Mouse (Mus musculus): ENCODE data around the gene Cog5. TPM values are rescaled to one million over a fixed set of nuclear protein-coding genes. Genes with fewer than 3 reads are reported as not detected.

The Cog5 gene
- polyA plus RNA-seq, 1 experiment from 2014 or later = 27.4 TPM

DNA sequence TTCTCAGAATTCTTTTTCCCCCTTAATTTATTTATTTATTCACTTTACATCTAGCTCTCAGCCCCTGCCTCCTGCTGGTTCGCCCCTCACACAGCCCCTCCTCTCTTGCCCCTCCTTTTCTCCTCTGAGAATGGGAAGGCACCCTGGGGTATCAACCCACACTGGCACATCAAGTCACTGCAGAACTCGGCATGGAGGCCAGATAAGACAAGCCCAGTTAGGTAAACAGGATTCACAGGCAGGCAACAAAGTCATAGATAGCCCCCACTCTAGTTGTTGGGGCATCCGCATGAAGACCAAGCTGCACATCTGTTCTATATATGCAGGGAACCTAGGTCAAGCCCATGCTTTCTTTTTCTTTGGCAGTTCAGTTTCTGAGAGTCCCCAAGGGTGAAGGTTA is 12.5 kb downstream of the Cog5 start:
- WGBS (ENCODE audit: missing documents) = 88% methylated on average over 3 of the region's 3 CpGs
- Histone ChIP-seq H3K4me3 (ENCODE audit: inconsistent target) (no peak overlapping the region), H3K79me2 (ENCODE audit: inconsistent target) (no peaks in the 10 kb centered on the region), H3K36me3 (ENCODE audit: inconsistent target) (peaks cover 18% of the 10 kb centered on the region), H3K27ac (no peak overlapping the region)

DNA sequence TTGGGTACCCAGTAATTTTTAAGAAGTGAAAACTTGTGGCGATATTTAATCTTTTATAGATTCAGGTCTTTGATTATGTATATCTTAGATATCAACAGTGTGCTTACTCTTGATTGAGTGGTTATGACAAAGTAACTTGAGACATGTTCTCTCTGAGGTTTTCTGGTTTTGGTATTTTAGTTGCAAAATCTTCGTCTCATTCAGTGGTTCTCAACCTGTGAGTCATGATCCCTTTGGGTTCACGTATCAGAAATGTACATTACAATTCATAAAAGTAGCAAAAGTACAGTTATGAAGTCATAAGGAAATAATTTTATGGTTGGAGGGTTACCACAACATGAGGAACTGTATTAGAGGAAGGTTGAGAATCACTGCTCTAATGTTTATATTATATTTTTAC is 32.0 kb downstream of the Cog5 start:
- 80% methylated on average over 3 of the region's 3 CpGs for WGBS (ENCODE audit: missing documents)

DNA sequence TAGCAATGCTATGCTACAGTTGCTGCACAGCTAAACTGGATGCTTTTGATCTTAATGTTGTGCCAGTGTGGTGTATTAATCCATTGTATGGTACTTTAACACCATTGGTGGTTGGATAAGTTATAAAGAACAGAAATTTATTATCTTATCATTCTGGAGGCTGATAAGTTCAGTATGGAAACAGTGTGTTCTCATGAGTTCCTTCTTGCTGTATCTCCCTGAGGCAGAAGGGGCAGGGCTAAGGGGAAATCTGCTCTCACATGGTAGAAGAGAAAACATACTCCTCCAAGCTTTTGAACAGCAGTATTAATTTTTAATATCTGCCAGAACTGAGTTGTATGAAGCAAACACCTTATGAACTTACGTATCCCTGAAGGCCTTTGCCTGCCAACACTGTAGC is 38.6 kb downstream of the Cog5 start:
- Histone ChIP-seq H3K36me3 (ENCODE audit: inconsistent target) (no peaks in the 10 kb centered on the region), H3K27ac (no peak overlapping the region), H3K79me2 (ENCODE audit: inconsistent target) (no peaks in the 10 kb centered on the region), H3K4me3 (ENCODE audit: inconsistent target) (no peak overlapping the region)
- WGBS (ENCODE audit: missing documents) = 100% methylated on average over 1 of the region's 1 CpGs

More for the DNA sequence above, 32.0 kb downstream of the Cog5 start:
- Histone ChIP-seq H3K4me3 (ENCODE audit: inconsistent target) (no peak overlapping the region), H3K36me3 (ENCODE audit: inconsistent target) (0 out of 2 replicates have a peak, but pooled peaks cover 4% of the 10 kb centered on the region), H3K27ac (no peak overlapping the region), H3K79me2 (ENCODE audit: inconsistent target) (no peaks in the 10 kb centered on the region)

DNA sequence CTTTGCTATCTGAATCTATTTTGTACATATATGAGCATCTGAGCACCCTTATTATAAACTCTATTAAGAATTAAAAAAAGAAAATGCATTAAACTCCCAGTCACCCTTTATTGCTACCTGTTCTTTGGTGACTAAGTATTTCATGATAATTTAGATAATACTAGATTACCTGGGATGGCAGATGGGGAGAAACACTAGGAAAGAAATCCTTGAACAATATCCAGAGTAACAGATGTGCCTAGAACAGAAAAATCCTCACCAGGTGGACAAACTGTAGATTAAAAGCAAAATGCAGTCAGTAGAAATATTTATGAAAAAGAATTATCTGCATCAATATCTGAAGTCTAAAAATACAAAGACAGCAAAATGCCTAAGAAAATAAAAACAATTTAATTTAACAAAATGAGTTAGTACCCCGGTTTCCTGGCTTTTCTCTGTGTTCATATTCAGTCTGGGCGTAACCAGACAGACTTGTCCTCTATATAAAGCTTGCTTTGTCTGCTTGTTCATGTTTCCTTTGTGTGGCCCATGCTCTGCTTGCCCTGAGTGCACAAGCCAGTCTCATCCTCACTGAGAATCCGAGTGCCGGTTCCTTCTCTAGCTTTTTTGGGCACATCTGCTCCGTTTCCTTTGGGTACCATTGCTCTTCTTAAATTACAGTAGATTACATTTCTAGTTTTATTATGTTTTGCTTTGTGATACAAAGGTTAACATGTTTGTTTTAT is 46.1 kb downstream of the Cog5 start:
- Histone ChIP-seq H3K4me3 (ENCODE audit: inconsistent target) (no peak overlapping the region), H3K36me3 (ENCODE audit: inconsistent target) (no peaks in the 10 kb centered on the region), H3K27ac (no peak overlapping the region), H3K79me2 (ENCODE audit: inconsistent target) (no peaks in the 10 kb centered on the region)
- 95% methylated on average over 5 of the region's 5 CpGs for WGBS (ENCODE audit: missing documents)

DNA sequence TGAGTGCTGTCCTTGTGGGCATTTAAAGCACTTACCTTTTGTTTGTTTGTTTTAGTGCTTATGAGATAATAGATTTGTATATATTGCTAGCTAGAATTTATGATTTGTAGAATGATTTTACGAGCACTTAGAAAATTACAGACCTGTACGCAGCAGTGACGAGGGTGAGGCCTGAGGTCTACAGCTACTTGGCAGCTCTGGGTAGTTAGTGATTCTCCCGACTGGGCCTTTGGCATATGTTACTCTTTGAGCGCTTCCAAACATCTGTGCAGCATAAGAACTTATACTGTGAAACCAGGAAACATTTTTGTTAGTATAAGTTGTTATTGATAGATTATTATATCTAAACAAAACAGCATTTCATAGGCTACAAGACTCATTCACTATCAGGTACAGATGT is 46.7 kb downstream of the Cog5 start:
- H3K4me3 ChIP-seq (ENCODE audit: inconsistent target) = no peak overlapping the region
- H3K36me3 ChIP-seq (ENCODE audit: inconsistent target) = no peaks in the 10 kb centered on the region
- no peaks in the 10 kb centered on the region for H3K79me2 ChIP-seq (ENCODE audit: inconsistent target)
- H3K27ac ChIP-seq = no peak overlapping the region
- WGBS (ENCODE audit: missing documents) = 95% methylated on average over 5 of the region's 5 CpGs

DNA sequence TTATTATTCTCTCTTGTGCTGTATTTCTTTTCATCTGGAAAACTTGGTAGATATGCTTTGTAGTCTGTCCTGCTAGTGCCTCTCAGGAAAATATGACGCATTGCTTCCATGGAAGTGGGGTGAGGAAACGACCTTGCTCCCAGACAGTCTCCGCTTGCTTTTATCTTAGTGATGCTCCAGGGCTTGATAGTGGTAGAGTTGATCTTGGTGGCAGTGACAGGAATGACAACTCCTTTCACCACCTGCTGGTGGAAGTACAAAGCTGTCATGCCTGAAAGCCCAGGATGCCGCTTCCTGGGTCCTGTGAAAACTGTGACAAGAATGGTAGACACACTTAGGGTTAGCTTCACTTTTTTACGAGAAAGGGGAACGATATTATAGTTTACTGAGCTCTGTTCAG is 49.2 kb downstream of the Cog5 start:
- no peaks in the 10 kb centered on the region for H3K79me2 ChIP-seq (ENCODE audit: inconsistent target)
- H3K36me3 ChIP-seq (ENCODE audit: inconsistent target) = no peaks in the 10 kb centered on the region
- WGBS (ENCODE audit: missing documents) = 94% methylated on average over 6 of the region's 6 CpGs
- no peak overlapping the region for H3K4me3 ChIP-seq (ENCODE audit: inconsistent target)
- no peak overlapping the region for H3K27ac ChIP-seq

DNA sequence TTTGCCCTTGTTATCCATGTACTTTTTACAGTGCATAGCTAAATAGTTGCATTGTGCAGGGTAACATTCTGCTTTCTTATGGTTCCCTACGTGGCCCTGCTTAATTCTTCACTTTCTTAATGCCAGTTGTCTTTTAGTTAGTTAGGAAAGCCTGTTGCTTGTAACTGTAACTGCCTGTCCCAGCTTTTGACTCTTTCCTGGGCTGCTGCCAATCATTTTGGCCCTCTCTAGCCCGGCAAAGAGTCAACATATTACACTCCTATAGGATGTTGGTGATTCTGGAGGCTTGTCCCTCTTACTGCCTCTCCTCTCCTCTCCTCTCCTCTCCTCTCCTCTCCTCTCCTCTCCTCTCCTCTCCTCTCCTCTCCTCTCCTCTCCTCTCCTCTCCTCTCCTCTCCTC is 51.5 kb downstream of the Cog5 start:
- Histone ChIP-seq H3K4me3 (ENCODE audit: inconsistent target) (no peak overlapping the region), H3K79me2 (ENCODE audit: inconsistent target) (no peaks in the 10 kb centered on the region), H3K36me3 (ENCODE audit: inconsistent target) (no peaks in the 10 kb centered on the region), H3K27ac (no peak overlapping the region)
- WGBS (ENCODE audit: missing documents) = 83% methylated on average over 2 of the region's 2 CpGs

DNA sequence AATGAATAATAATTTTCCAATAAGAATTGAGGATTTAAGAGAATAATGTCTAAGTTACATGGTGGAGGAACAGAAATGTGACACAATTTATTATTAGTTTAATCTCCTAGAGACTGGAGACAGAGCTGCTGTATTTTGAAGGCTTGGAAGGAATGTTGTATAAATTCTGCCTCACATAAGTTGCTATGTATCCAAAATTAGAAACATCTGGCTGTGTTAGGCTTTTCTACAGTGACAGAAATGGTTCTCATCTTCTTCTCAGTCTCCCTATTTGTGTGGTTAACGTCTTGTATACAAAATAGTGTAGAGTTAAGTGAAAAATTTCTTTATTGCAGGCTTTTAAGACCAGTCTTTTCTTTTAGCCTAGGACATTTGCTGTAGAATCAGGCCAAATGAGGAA is 52.9 kb downstream of the Cog5 start:
- Histone ChIP-seq H3K4me3 (ENCODE audit: inconsistent target) (no peak overlapping the region), H3K79me2 (ENCODE audit: inconsistent target) (no peaks in the 10 kb centered on the region), H3K36me3 (ENCODE audit: inconsistent target) (no peaks in the 10 kb centered on the region), H3K27ac (no peak overlapping the region)
- WGBS (ENCODE audit: missing documents) = 100% methylated on average over 1 of the region's 1 CpGs

DNA sequence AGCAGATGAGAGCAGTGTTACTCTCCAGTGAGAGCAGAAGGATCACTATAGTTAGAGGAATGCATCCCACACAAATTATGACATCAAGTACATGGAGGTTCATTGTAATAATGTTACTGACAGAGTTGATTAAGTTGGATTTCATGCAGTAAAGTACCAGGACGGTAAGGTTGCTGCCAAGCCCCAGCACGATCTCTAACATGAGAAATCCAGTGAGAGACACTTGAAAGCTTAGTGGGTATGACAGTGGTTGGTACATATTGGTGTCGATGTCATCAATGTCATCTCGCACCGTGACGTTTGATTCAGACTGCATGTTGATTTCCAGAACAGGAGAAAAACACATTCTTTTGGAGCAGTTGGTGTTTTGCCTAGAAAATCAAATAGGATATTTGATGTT is 55.0 kb downstream of the Cog5 start:
- no peak overlapping the region for H3K27ac ChIP-seq
- H3K79me2 ChIP-seq (ENCODE audit: inconsistent target) = no peaks in the 10 kb centered on the region
- 96% methylated on average over 6 of the region's 6 CpGs for WGBS (ENCODE audit: missing documents)
- no peak overlapping the region for H3K4me3 ChIP-seq (ENCODE audit: inconsistent target)
- no peaks in the 10 kb centered on the region for H3K36me3 ChIP-seq (ENCODE audit: inconsistent target)

DNA sequence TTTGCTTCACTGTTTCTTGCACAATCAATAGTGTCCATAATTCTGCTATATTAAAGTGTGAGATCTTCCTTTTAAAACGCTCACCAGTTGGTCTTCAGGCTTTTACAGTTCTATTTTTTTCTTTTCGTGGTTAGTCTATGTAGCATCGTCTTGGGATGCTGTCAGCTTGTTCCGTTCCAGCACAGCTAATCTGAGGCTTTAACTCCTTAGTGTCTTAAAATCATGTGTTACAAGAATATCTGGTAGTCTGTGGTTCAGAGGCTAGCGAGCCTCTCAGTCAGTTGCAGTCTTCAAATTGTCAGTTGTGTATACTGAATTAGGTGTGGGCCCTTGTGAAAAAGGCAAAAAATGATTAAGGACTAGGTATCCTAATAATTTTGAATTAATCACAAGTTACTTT is 57.6 kb downstream of the Cog5 start:
- Histone ChIP-seq H3K36me3 (ENCODE audit: inconsistent target) (no peaks in the 10 kb centered on the region), H3K27ac (no peak overlapping the region), H3K79me2 (ENCODE audit: inconsistent target) (no peaks in the 10 kb centered on the region), H3K4me3 (ENCODE audit: inconsistent target) (no peak overlapping the region)
- whole genome bisulfite sequencing (ENCODE audit: missing documents) = 66% methylated on average over 5 of the region's 5 CpGs

DNA sequence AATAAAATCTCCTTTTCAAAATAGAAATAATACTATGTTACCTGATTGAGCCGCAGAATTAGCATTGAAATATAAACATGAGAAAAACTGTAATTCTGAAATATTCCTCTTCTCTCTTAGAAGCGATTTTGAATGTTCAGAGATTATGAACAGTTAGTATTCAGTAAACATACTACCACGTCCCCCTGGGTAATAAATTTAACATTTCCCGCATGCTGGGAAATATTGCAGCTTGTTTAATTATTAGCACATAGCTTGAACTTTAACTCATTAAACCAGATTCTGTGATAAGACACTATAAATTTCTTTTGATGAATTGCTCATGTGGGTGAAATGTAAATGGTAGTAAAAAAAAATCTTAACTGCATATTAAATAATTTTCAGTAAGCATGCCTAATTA is 58.1 kb downstream of the Cog5 start:
- WGBS (ENCODE audit: missing documents) = 93% methylated on average over 4 of the region's 4 CpGs
- no peak overlapping the region for H3K4me3 ChIP-seq (ENCODE audit: inconsistent target)
- no peaks in the 10 kb centered on the region for H3K36me3 ChIP-seq (ENCODE audit: inconsistent target)
- H3K79me2 ChIP-seq (ENCODE audit: inconsistent target) = no peaks in the 10 kb centered on the region
- H3K27ac ChIP-seq = no peak overlapping the region

DNA sequence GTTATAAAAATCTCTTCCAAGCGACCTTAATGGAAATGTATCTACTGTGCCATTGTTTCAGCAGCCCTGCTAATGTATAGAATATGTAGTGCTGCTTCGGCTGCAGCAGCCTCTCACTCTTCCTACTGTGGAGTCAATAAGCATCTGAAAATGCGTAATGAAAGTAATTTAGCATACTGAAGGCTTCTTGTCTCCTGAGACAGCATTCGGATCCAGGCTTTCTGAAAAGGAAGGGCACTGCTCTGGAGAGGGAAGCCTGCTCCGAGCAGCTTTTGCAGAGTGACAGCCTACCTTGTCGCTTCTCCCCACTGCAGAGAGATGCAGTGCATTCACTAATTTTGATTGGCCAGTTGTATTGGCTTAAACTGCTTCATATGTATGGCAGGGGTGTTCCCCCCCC is 58.9 kb downstream of the Cog5 start, which contains the start of gene Gpr22:
Gene Gpr22 (minus strand): TSS at position 348 of the 400 bp plus-strand sequence.
- WGBS (ENCODE audit: missing documents) = 93% methylated on average over 6 of the region's 6 CpGs
- H3K27ac ChIP-seq = no peak within 1 kb of the TSS

DNA sequence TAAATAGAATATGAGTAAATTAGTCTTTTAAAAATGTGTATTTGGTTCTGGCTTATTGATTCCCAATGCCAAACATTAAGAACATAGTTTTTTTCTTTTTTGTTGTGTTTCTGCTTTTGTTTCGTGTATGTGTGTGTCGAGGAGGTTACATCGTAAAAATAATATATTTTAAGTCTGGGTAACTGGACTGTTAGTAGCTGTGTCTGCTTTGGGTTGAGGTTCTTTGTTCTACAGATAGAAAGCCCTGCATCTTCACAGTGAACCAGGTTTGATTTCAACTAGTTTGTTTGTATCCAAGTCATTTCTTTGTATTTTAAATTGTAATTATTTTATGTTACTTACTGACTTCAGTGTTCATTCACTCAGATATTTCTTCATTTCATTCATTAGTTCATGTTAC is 59.4 kb downstream of the Cog5 start:
- Histone ChIP-seq H3K79me2 (ENCODE audit: inconsistent target) (no peaks in the 10 kb centered on the region), H3K36me3 (ENCODE audit: inconsistent target) (no peaks in the 10 kb centered on the region), H3K27ac (no peak overlapping the region), H3K4me3 (ENCODE audit: inconsistent target) (no peak overlapping the region)
- WGBS (ENCODE audit: missing documents) = 100% methylated on average over 3 of the region's 3 CpGs

More for the DNA sequence above, 58.9 kb downstream of the Cog5 start, which contains the start of gene Gpr22:
- Histone ChIP-seq H3K79me2 (ENCODE audit: inconsistent target) (no peaks in the 10 kb centered on the region), H3K36me3 (ENCODE audit: inconsistent target) (no peaks in the 10 kb centered on the region), H3K4me3 (ENCODE audit: inconsistent target) (no peak within 1 kb of the TSS)

DNA sequence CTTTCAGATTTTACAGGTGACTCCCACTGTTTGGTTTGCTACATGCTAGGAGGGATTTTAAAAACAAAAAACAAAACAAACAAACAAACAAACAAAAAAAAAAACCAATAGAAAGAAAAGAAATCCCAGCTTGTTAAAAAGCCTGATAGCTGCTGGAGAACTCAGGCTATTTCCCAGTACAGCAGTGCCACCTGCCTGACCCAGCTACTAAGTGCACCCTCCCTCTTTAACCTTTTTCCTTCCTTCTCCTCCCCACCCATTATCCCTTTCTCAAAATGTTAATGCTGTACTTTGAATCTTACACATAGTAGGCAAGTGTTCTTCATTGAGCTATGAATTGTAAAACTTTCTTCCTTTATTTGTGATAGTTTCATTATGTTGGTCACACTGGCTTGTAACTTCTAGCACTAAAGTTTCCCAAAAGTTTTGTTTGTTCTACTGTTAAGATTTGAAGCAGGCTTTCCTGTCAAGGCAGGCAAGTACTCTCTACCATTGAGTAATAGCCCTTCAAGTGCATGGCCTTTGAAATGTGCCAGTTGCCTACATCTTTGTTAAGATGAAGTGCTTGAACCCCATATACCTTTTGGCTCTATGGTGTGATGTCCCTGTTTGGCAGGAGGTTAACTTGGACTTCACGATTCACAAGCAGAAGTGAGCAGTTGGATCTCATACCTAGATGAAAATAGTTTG is 65.1 kb downstream of the Cog5 start:
- WGBS (ENCODE audit: missing documents) = 100% methylated on average over 1 of the region's 1 CpGs
- Histone ChIP-seq H3K36me3 (ENCODE audit: inconsistent target) (no peaks in the 10 kb centered on the region), H3K4me3 (ENCODE audit: inconsistent target) (no peak overlapping the region), H3K27ac (no peak overlapping the region), H3K79me2 (ENCODE audit: inconsistent target) (no peaks in the 10 kb centered on the region)

DNA sequence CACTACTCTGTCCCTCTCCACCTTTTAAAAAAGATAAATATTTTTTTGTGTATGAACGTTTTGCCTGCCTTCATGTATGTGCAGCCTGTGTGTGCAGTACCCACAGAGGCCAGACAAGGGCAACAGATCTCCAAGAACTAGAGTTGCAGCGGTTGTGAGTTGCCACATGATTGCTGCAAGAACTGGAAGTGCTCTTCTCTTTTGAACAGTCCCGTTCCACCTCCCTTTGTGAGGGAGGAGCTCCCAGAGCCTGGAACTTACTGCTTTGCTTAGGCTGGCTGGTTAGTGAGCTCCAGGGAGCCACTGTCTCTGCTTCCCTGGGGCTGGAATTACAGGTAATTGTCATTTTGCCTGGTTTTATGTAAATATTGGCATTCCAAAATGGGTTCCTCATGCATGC is 69.9 kb downstream of the Cog5 start:
- 88% methylated on average over 1 of the region's 3 CpGs for WGBS (ENCODE audit: missing documents)
- Histone ChIP-seq H3K36me3 (ENCODE audit: inconsistent target) (no peaks in the 10 kb centered on the region), H3K79me2 (ENCODE audit: inconsistent target) (no peaks in the 10 kb centered on the region), H3K27ac (no peak overlapping the region), H3K4me3 (ENCODE audit: inconsistent target) (no peak overlapping the region)
